Mouse (Mus musculus): ENCODE results near the gene Ganc. TPM values are rescaled to one million over a fixed set of nuclear protein-coding genes. Genes with fewer than 3 reads are reported as not detected.

The Ganc gene
- total RNA-seq (2015; ENCODE audit: low replicate concordance) = 15.5 and 18.7 TPM in 2 replicates
- total RNA-seq (2017; ENCODE audit: low replicate concordance) = 13.4 and 21.8 TPM in 2 replicates

DNA sequence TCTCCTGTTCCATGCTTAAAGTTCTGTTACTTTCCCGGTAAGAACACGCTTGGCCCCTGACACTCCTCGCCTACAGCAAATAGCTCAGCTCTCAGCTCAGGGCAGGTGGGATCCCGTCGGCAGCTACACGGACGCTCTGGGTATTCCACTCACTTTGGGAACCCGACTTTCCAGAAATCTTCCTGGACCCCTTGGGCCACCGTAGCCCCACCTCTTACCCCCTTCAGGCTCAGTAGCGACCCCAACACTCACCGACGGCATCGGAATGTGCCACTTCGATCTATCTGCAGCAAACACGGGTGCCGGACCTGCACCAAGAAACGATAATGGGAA lies at the start of gene Ganc:
TSS of gene Ganc (plus strand) at position 244 of the 333 bp plus-strand sequence.
- ATAC-seq (replicated peaks; ENCODE audit: low FRiP score, poor library complexity, severe bottlenecking) = peak; percentile 31

DNA sequence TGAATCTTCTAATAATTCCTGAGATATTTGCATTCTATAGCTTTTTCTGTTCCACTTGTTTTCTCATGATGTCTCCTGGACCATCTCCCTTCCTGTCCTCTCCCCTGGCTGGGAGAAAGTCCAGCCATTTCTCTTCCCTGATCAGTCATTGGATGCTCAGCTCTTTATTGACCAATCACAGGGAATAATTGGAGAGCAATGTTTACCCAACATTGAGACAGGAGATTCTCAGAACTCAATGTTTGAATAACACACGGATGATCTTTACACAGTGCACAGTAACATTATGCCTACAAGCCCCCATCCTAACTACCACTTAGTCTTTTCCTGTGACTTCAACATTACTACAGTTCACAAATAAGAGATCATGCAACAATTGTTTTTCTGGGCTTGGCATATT lies 43.3 kb upstream of the Ganc start:
- ATAC-seq (replicated peaks; ENCODE audit: low FRiP score, poor library complexity, severe bottlenecking) = no peak

DNA sequence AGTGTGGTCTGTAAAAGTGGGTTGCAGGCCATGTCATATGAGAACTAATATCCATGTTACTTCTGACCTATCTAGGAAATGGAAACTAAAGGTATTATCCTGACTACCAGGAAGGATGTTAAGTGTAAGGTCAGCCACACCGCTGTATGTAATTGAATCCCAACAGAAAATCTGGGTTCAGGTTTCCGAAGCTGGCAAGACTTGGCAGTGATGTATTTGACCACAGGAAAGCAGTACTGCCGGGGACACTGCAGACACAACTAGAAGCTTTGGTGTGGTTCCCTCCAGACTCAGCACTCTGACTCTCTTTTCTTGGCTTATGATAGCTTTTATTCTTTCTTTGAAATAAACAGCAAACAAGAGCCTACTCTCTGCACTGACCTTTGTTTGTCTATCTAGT lies 37.2 kb upstream of the Ganc start:
- no peak for ATAC-seq (replicated peaks; ENCODE audit: low FRiP score, poor library complexity, severe bottlenecking)

DNA sequence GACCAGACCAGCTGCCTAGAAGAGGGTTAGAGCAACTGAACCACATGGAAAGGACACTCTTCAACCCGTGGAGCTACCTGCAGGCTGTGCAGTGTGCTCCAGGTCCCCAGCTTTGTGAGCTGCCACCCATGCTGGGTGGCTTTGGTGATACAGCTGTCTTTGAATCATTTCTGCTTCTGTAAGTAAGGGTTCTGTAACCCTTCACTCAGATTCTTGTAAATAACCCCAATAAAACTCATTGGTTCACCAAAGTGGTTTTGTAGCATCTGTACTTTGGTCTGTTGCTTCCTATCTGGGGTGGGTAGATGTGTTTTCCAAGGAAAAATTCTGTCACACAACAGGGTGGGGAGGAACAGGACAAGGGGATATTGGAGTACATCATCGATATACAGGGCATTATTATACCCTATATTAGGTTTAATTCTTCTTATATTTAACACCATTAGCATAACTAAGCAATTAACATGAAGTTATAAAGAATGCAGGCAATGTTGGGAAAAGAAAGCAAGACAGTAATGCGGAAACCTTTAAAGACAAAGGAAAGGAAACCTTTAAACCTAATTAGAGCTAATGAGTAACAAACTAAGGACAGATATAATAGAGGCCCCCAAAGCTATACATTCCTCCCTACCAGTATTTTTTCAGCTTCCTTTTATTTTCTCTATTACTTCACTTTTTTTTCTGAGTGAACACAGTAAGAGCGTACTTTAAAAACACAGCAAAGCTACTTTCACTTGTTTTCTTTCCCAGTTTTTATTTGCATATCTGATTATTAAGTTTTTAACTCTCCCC lies 36.1 kb upstream of the Ganc start:
- no peak for ATAC-seq (replicated peaks; ENCODE audit: low FRiP score, poor library complexity, severe bottlenecking)

DNA sequence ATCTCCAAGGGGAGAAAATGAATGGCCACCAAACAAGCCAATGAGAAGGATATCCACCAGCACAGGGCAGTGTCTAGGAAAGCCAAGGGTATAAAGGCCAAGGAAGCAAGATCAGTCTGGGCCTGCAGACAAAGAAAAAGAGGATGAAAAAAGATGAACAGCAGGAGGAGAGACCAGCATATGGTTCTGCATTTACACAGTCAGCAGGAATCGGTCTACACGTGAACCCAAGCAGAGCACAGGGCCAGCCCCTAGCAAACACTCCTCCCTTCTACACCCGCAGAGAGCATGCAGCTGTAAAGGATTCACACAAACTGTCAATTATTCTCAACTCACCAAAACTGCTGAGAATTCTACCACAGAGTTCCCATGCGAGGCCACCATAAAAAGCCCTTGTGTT lies 29.8 kb upstream of the Ganc start:
- no peak for ATAC-seq (replicated peaks; ENCODE audit: low FRiP score, poor library complexity, severe bottlenecking)

DNA sequence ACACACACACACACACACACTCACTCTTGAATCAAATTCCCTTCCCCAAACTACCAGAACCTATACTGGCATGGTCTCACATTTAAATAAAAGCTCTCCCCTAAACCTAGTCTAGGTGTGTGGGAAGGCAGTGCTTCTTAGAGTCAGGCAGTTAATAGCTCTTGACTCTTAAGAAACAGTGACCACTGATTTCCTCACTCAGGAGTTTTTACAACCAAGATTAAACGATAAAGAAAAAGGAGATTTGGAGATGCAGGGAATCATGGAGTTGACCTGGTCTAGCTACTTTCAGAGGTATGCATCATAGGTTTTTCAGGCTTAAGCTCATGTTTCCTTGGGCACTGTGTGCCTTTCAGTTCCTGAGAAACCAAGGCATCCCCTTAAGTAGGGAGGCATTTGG lies 17.4 kb upstream of the Ganc start:
- ATAC-seq (replicated peaks; ENCODE audit: low FRiP score, poor library complexity, severe bottlenecking) = no peak

DNA sequence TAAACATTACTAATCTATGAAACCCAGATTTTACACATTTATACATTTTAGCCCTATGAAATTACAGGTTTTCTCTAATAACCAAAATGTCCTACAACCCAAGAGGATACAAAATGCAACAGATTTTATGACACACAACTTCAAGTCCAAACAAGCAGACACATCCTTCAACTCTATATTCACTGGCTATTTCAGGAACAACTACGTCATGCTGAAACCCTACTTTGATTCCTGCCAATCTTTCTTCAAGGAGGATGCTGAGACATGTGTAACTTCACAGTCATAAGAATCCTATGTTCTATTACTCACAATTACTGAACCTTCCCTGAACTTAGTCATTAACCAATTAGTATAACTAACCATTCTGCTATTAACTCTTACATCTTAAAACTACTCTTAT lies 16.4 kb upstream of the Ganc start:
- ATAC-seq (replicated peaks; ENCODE audit: low FRiP score, poor library complexity, severe bottlenecking) = no peak

DNA sequence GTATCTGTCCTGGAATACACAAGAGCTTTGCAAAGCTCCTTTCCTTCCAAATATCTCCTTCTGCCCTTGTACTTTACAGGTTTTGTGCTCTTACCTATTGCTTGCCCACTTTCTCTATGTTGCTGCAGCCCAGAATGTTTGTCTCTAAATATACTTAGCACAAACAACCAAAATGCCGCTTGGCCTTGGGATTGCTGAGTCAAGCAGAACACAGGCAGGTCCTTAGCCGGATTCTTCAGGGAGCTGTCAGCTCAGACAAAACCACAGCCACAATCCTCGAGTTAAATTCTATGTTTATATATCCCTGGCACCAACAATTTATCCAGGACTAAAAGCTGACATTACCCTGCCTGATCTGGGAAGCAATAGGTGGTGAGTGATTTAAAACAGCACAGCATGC lies 14.3 kb upstream of the Ganc start:
- ATAC-seq (replicated peaks; ENCODE audit: low FRiP score, poor library complexity, severe bottlenecking) = no peak

DNA sequence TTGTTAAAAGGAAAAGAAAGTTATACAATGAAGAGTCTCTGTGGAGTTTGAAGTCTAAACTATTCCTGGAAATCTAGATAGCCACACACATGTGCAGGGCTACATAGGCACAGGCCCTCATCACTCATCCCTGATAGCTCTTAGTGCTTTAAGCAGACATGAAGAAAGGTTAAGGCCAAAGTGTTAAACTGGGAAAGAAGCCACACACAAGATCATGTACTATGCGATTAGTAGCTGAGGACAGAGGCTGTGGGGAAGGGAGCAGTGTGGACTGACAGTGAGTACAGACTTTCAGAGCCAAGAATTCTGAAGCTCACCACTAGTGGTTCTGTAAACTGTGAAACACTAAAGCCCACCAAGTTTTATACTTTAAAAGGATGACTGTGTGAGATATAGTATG lies 12.8 kb upstream of the Ganc start:
- ATAC-seq (replicated peaks; ENCODE audit: low FRiP score, poor library complexity, severe bottlenecking) = no peak

DNA sequence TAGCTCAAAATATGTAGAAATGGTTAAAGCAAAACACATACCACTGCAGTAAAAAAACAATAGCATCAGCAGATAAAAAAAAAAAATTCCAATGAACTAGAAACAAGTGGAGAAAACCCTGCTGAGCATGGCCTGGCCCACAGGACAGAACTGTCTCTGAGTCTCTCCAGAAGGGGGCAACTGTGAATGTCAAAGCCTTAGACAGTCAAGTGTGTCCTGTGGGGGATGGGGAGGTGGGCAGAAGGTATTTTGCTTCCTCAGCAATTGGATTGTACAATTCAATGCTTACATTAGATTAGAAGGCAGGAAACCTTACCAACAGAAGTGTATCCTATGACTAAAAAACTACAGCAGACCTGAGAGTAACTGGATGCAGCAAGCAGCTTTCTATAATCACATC lies 11.3 kb upstream of the Ganc start:
- no peak for ATAC-seq (replicated peaks; ENCODE audit: low FRiP score, poor library complexity, severe bottlenecking)

DNA sequence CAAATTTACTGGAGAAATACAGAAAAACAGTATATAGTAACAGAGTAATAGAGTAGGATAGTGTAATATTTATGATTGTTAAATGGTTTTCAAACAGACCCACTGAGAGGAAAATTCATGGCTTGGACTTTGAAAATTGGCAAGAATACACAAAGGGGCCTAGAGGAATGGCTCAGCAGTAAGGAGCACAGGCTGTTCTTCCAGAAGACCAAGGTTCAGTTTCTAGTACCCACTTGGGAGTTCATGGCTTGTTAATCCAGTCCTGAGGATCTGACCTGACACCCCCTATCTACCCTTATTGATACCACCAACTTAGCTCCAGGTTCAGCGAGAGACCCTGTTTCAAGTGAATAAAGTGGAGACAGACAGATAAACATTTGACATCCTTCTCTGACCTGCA lies 5.7 kb upstream of the Ganc start:
- no peak for ATAC-seq (replicated peaks; ENCODE audit: low FRiP score, poor library complexity, severe bottlenecking)

DNA sequence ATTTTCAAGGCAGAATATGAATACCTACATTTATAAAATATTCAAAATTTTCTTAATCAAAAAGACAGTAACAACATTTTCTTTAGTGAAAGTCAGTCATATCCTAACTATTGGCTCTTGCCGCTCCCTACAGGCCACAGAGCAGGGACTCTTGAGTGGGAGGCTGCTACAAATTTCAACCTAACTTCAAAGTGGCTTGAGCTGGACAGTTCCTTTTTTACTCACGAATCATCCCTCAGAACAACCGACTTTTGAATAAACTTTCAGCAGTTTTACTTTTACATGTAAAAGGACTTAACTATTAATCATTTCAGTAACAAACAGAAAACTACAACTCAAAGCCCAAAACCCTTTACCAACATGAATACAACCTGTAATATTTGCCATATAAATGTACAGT lies 883 bp upstream of the Ganc start:
- no peak for ATAC-seq (replicated peaks; ENCODE audit: low FRiP score, poor library complexity, severe bottlenecking)

DNA sequence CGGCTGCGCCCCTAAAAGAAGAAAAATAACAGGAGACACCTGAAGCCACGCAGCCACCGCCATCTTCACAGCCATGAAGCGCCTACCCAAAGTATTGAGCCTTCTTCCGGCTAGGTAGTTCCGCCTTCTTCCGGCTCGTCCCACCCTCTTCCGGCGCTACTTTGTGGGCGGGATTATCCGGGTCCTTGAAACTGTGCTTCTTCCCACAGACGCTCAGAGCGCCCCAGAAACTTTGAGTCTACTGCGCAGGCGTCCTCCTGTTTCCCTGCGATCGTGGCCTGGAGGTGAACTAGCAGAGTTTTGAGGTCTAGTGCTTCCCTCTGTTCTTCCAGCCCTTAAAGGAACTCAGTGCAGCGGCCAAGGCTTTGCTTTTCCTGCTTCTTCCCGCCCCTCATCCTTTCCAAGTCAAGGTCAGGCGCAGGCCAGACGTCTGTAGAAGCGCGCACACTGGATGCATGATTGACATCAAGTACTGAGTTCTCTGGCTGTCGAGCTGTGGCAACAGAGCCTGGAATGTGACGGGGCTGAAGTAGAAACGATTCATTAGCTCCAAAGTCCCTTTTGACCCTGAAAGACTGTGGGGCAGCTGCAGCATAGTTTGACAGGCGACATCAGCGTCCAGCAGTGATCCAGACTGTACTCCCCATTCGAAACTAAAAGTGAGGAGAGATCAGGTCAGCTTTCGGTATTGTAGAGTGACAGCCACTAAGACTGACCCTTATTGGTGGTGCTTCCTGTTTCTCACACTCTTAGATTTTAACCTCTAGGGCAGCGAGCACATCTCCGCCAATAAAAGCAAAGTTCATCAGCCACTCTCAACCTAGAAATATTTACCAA lies 508 bp downstream of the Ganc start, which contains the start of gene Tmem87a:
TSS of gene Tmem87a (minus strand) at position 128 of the 837 bp plus-strand sequence.
- peak; percentile 95 for ATAC-seq (replicated peaks; ENCODE audit: low FRiP score, poor library complexity, severe bottlenecking)

DNA sequence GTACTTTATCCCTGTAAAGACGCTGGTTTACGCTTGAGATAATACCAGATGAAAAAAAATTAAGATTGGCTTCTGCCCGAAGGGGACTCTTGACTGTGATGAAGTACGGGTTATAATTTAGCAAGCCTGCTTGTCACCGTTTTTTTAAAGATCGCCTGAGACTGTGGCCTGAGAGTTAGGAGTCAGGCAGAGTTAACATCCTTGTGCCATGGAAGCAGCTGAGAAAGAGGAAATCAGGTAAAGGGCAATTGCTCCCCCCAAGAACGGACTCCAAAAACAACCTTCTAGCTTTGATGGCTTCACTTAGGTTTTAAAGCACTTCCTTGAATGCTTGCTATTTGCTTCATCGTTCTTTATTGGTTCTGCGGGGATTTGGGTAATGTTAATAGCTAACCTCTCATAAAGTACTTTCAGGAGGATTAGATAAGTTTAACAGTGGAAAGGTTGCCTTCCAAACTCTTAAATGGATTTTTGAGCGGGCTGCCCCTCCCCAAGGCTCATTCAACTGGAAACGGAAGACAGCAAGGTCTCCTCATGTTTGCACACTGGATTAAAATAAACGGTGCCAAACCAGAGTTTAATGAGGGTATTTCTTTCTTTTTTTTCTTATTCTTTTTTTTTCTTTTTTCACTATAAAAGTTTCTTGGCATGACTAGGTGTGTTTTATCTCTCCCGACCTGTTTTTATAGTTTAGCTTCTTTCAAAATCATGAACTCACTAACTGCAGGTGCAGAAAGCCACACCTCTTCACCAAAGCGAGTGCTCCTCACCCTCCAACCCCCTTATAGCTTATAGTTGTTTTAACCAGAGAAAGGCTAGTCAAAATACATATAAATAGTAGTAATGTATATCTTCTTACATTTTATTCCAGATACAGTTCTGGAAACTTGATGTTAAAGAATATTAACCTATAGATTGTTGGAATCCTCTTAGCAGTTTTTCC lies 1.4 kb downstream of the Ganc start:
- ATAC-seq (replicated peaks; ENCODE audit: low FRiP score, poor library complexity, severe bottlenecking) = peak; percentile 7

DNA sequence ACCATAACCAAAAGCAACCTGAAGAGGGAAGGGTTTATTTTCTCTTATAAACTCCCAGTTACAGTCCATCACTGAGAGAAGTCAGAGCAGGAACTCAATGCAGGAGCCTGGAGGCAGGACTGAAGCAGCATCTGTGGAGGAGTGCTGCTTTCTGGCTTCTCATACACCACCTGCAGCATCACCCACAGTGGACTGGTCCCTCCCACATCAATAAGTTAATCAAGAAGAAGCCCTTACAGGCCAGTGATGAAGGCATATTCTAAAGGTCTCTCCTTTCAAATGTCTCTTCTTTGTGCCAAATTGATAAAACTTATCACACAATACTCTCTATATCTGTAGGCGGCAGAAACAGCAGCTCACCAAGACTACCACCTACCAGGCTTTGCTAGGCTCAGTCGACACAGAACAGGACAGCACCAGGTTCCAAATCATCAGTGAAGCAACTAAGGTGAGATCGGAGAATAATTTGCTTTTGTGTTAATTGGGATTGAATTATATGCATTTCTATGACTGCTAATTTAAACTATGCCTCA lies 7.5 kb downstream of the Ganc start:
- ATAC-seq (replicated peaks; ENCODE audit: low FRiP score, poor library complexity, severe bottlenecking) = peak; percentile 86

DNA sequence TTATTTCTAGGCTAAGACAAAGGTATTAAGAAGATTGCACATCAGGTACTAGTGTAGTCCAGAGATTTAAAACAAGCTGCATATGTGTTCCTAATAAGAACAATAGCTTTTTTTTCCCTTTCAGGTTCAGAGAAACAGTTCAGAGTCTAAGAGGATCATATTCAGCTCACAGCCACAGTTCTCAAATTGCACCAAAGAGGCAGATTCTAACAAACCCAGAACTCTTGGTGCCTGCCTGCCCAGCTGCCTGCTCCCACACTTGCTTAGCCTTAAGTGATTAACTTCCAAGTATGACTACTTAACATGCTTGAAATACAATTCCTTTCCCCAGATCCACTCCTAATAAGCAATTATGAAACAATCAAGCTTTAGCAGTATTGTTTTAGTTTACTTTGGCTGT lies 10.4 kb downstream of the Ganc start:
- no peak for ATAC-seq (replicated peaks; ENCODE audit: low FRiP score, poor library complexity, severe bottlenecking)

DNA sequence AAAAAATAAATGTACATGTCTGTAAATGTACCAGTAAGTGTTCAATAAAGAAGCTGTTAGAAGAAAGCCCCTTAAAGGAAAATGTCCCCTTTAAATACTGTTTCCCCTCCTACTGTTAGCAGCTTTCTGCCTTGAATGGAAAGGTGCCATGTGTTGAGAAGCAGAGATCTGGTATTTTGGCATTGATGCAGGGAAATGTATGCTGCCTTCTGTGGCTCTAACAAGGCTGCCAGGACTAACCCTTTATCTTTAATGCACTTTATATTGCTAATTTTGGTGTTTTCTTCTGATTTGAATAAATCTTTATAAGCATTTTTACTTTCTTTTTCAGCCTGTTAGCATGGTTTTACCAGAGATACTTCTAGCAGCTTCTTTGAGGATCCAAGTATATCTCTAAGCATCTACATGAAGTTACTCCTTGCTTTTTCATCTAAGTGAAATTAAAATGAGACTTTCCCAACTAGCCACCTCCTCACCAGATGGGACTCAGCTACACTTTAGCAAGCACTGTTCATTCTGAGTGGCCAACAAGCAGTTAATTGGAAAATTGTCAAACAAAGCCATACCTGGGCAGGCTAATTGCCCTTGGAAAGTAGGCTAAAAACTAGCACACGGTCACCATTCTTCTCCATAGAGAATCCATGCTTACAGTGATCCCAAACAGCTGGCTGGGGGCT lies 11.2 kb downstream of the Ganc start:
- ATAC-seq (replicated peaks; ENCODE audit: low FRiP score, poor library complexity, severe bottlenecking) = no peak

DNA sequence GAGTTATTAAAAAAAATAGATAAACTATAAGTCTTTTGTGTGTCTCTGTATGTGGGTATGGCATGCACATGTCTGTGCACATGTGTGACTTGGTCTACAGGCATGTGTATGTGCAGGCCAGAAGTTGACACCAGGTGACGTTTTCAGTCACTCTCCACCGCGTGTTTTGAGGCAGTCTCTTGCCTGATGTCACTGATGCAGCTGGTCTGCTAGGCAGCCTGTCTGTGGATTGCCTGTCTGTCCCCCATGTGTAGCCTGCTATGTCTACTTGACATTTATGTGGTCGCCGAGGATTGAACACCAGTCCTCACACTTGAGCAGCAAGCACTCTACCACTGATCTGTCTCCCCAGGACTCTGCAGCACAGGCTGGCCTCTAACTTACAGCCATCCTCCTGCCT lies 20.7 kb downstream of the Ganc start:
- ATAC-seq (replicated peaks; ENCODE audit: low FRiP score, poor library complexity, severe bottlenecking) = no peak

DNA sequence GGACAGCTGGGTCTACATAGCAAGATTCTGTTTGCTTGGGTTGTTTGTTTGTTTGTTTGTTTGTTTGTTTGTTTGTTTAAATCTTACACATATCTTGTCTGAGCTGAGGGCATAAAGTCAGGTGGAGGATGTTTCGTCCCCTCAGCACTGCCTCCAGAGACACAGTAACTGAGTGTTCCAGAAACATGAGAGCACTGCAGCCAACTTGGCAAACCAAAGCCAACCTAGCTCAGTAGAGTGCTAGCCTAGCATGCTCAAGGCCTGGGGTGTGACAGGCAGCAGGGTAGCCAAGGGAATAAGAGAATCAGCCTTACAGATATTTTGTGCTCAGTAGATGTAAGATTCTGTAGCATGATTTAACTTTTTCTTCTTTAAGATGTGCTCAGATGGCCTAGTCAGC lies 40.8 kb downstream of the Ganc start:
- ATAC-seq (replicated peaks; ENCODE audit: low FRiP score, poor library complexity, severe bottlenecking) = no peak
